Mouse (Mus musculus) embryonic facial prominence, embryonic 14.5 days (tissue): Measurements from ENCODE around the gene Mybph. TPM values are rescaled to one million over a fixed set of nuclear protein-coding genes. Genes with fewer than 3 reads are reported as not detected.

Experiments used
- ATAC-seq: fragments of 200-750 bp; cut with Nextera tagmentation; 2 replicates; pipeline ENCODE4 v1.8.0; 2017; ENCODE audit warnings: low read depth, moderate number of reproducible peaks, moderate TSS enrichment
- DNase-seq: peaks from one replicate; pipeline ENCODE4 v3.0.0-alpha.2; 2015; ENCODE audit warnings: low spot score
- H3K27ac ChIP-seq: fragments of 300-500 bp; sonication (generic); replicated peaks from 2 replicates; pipeline ENCODE4 v1.5.1; 2014; ENCODE audit warnings: low read depth, mild to moderate bottlenecking, low read length, moderate library complexity
- H3K27me3 ChIP-seq: fragments of 300-500 bp; sonication (generic); replicated peaks from 2 replicates; pipeline ENCODE4 v1.6.1; 2014; ENCODE audit warnings: low read length; ENCODE audit not compliant: control insufficient read depth, insufficient read depth
- H3K36me3 ChIP-seq: fragments of 300-500 bp; sonication (generic); 2 replicates; pipeline ENCODE4 v1.6.1; 2014; ENCODE audit warnings: low read length, mixed read lengths; ENCODE audit not compliant: control insufficient read depth, insufficient read depth
- H3K4me1 ChIP-seq: fragments of 300-500 bp; sonication (generic); 2 replicates; pipeline ENCODE4 v1.6.1; 2014; ENCODE audit warnings: antibody characterized with exemption, low read length; ENCODE audit not compliant: control insufficient read depth, insufficient read depth
- H3K4me2 ChIP-seq: fragments of 300-500 bp; sonication (generic); 2 replicates; pipeline ENCODE4 v1.6.1; 2014; ENCODE audit warnings: low read depth, mild to moderate bottlenecking, low read length, moderate library complexity, mixed read lengths
- H3K4me3 ChIP-seq: fragments of 300-500 bp; sonication (generic); 2 replicates; pipeline ENCODE4 v1.5.1; 2014; ENCODE audit warnings: low read depth, mild to moderate bottlenecking, low read length
- H3K9ac ChIP-seq: fragments of 300-500 bp; sonication (generic); 2 replicates; pipeline ENCODE4 v1.6.1; 2014; ENCODE audit warnings: low read depth, mild to moderate bottlenecking, low read length, moderate library complexity, mixed read lengths
- H3K9me3 ChIP-seq: fragments of 300-500 bp; sonication (generic); 2 replicates; pipeline ENCODE4 v1.6.1; 2016; ENCODE audit warnings: low read length; ENCODE audit not compliant: control insufficient read depth
- WGBS: fragments of 180-500 bp; shearing (Covaris S2); extraction: QIAGEN DNeasy Blood & Tissue Kit; methylation state at CpG from one replicate; pipeline ENCODE4 v1.1.7; 2014; 5-methylcytosine and 5-hydroxymethylcytosine counted together
- polyA plus RNA-seq: library from polyadenylated mRNA; unstranded; fragments of >200 nt; fragmentation: Nextera tagmentation; extraction: Ambion mirVana; gene quantifications from 2 replicates; pipeline ENCODE4 v1.2.1, GENCODE M21; 2014

Mybph gene
- polyA plus RNA-seq: 151 and 157 TPM in 2 replicates

- no peak within 1 kb of the TSS for H3K9ac ChIP-seq
- 33% methylated on average over 1 of the region's 1 CpGs for WGBS
- H3K27me3 ChIP-seq: no peaks in the 10 kb centered on the region
- no peaks in the 10 kb centered on the region for H3K36me3 ChIP-seq
- H3K4me1 ChIP-seq: peaks cover 20% of the 10 kb centered on the region
- ATAC-seq: no peak
- DNase-seq: no peak
- H3K4me2 ChIP-seq: no peak within 1 kb of the TSS
- peak within 1 kb of the TSS; percentile 6; the same call in 1 of the 2 replicates for H3K4me3 ChIP-seq
- no peaks in the 10 kb centered on the region for H3K9me3 ChIP-seq
- peak within 1 kb of the TSS; percentile 55; the same call in 1 of the 2 replicates for H3K27ac ChIP-seq
Measured at GRCm38 (mm10) chr1:134193126-134193525, at the start of gene Mybph. TSS of gene Mybph (plus strand) at chr1:134193448.

GRCm38 (mm10) chr1:134146066-134146465, 47.2 kb upstream of the Mybph start:
- no peak for ATAC-seq
- Histone ChIP-seq H3K27me3 (no peaks in the 10 kb centered on the region), H3K9me3 (no peaks in the 10 kb centered on the region), H3K4me1 (no peaks in the 10 kb centered on the region), H3K4me3 (no peak overlapping the region), H3K36me3 (no peaks in the 10 kb centered on the region), H3K4me2 (no peak overlapping the region), H3K27ac (no peak overlapping the region), H3K9ac (no peak overlapping the region)
- no peak for DNase-seq
- WGBS: 80% methylated on average over 8 of the region's 8 CpGs

DNA sequence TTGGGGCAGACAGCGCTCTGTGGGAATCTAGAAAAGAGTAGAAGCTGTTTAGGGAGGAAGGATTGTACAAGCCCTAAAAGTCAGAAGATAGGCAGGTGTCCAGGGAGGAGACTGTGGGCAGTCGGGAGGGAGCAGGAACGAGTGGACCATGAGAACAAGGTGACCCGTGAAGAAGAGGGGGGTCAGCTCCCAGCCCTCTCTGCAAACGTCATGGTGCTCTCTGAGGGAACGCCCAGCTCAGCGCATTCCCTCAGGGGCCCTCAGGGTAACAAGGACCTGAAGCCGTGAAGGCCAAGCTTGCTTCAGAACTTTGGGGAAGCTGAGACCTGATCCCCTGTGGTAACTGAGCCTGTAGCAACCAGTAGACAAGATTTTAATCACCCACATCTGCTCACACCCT, 43.2 kb upstream of the Mybph start:
- H3K4me3 ChIP-seq: no peak overlapping the region
- no peaks in the 10 kb centered on the region for H3K27me3 ChIP-seq
- ATAC-seq (no peak), DNase-seq (no peak)
- H3K9ac ChIP-seq: no peak overlapping the region
- no peaks in the 10 kb centered on the region for H3K4me1 ChIP-seq
- H3K9me3 ChIP-seq: peaks cover 4% of the 10 kb centered on the region; the same call in 1 of the 2 replicates
- H3K36me3 ChIP-seq: no peaks in the 10 kb centered on the region
- 52% methylated on average over 8 of the region's 8 CpGs for WGBS
- H3K4me2 ChIP-seq: no peak overlapping the region
- no peak overlapping the region for H3K27ac ChIP-seq

DNA sequence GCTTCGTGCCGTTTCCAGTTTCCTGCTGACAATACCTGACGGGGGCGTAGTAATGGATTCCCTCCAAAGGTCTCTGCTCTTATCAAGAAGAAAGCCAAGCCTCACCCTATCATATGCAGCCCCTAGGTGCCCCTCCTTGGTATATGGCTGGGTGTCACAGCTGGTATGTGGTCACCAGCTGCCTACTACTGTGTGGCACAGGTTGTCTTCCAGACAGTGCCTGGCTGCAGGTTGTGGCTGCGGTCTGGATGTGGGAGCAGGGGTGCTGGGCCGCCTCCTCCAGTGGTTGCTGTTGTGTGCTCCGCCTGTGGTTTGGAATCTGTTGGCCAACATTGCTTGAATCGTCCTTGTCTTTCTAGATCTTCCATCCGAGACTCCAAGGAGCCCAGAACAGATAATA, 42.5 kb upstream of the Mybph start:
- no peak overlapping the region for H3K27ac ChIP-seq
- no peak overlapping the region for H3K4me2 ChIP-seq
- no peak overlapping the region for H3K9ac ChIP-seq
- no peaks in the 10 kb centered on the region for H3K4me1 ChIP-seq
- H3K4me3 ChIP-seq: no peak overlapping the region
- no peaks in the 10 kb centered on the region for H3K36me3 ChIP-seq
- H3K27me3 ChIP-seq: no peaks in the 10 kb centered on the region
- peaks cover 4% of the 10 kb centered on the region; the same call in 1 of the 2 replicates for H3K9me3 ChIP-seq
- DNase-seq: no peak
- no peak for ATAC-seq
- WGBS: 91% methylated on average over 9 of the region's 9 CpGs

- no peaks in the 10 kb centered on the region for H3K27me3 ChIP-seq
- peak; percentile 88 for DNase-seq
- H3K4me2 ChIP-seq: no peak overlapping the region
- no peaks in the 10 kb centered on the region for H3K36me3 ChIP-seq
- peak; percentile 92 for ATAC-seq
- 32% methylated on average over 13 of the region's 13 CpGs for WGBS
- no peaks in the 10 kb centered on the region for H3K4me1 ChIP-seq
- H3K9ac ChIP-seq: no peak overlapping the region
- no peak overlapping the region for H3K4me3 ChIP-seq
- H3K27ac ChIP-seq: no peak overlapping the region
- H3K9me3 ChIP-seq: peaks cover 4% of the 10 kb centered on the region; the same call in 1 of the 2 replicates
Measured at GRCm38 (mm10) chr1:134151655-134152412, 41.4 kb upstream of the Mybph start.

- Histone ChIP-seq H3K9me3 (peaks cover 4% of the 10 kb centered on the region; the same call in 1 of the 2 replicates), H3K4me2 (no peak overlapping the region), H3K36me3 (no peaks in the 10 kb centered on the region), H3K27ac (no peak overlapping the region), H3K9ac (no peak overlapping the region), H3K4me3 (no peak overlapping the region), H3K4me1 (no peaks in the 10 kb centered on the region), H3K27me3 (no peaks in the 10 kb centered on the region)
- DNase-seq (no peak), ATAC-seq (no peak)
- 74% methylated on average over 21 of the region's 21 CpGs for WGBS
Measured at GRCm38 (mm10) chr1:134152626-134153590, 40.3 kb upstream of the Mybph start.

GRCm38 (mm10) chr1:134154121-134154520, 39.1 kb upstream of the Mybph start:
- 84% methylated on average over 3 of the region's 3 CpGs for WGBS
- Histone ChIP-seq H3K27ac (no peak overlapping the region), H3K36me3 (no peaks in the 10 kb centered on the region), H3K4me3 (no peak overlapping the region), H3K27me3 (no peaks in the 10 kb centered on the region), H3K4me2 (no peak overlapping the region), H3K9me3 (peaks cover 4% of the 10 kb centered on the region; the same call in 1 of the 2 replicates), H3K9ac (no peak overlapping the region), H3K4me1 (no peaks in the 10 kb centered on the region)
- no peak for ATAC-seq
- no peak for DNase-seq

DNA sequence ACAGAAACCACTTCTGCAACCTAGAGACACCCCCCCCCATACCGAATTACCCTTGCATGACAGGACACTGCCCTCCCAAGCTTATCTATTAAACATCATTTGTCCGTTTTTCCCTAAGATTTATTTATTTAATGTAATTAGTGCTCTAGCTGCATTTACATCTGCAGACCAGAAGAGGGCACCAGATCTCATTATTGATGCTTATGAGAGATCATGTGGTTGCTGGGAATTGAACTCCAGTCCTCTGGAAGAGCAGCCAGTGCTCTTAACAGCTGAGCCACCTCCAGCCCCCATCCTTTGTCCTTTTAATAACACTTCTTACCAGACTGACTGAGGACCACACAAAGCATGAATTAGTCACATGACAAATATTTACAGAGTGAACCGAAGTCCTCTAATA, 38.6 kb upstream of the Mybph start:
- H3K4me3 ChIP-seq: no peak overlapping the region
- ATAC-seq (no peak), DNase-seq (no peak)

More for the DNA sequence above, 38.6 kb upstream of the Mybph start:
- Histone ChIP-seq H3K9me3 (peaks cover 4% of the 10 kb centered on the region; the same call in 1 of the 2 replicates), H3K27ac (no peak overlapping the region), H3K4me2 (no peak overlapping the region), H3K36me3 (no peaks in the 10 kb centered on the region), H3K4me1 (no peaks in the 10 kb centered on the region), H3K27me3 (no peaks in the 10 kb centered on the region), H3K9ac (no peak overlapping the region)
- 52% methylated on average over 3 of the region's 3 CpGs for WGBS
